Mouse (Mus musculus) bone marrow, adult 2 months (tissue): ENCODE measurements at regions not wholly inside any gene's neighbourhood (a gene's known extent, or its start where the extent isn't known, plus 50 kb on each side); places are given as distances from the start of the nearest gene placed in this dataset.

ENCODE experiments used
- H3K27ac ChIP-seq: fragments of 200-500 bp; 2 replicates; pipeline ENCODE4 v1.5.1; 2012; ENCODE audit warnings: low read depth, mild to moderate bottlenecking, control low read depth, inconsistent platforms, low read length; ENCODE audit not compliant: control insufficient read depth, poor library complexity, insufficient read depth
- H3K4me1 ChIP-seq: fragments of 200-500 bp; 2 replicates; pipeline ENCODE4 v1.6.1; 2011; ENCODE audit warnings: low read length; ENCODE audit not compliant: control insufficient read depth, insufficient read depth
- H3K4me3 ChIP-seq: fragments of 200-500 bp; replicated peaks from 2 replicates; pipeline ENCODE3; 2011; ENCODE audit warnings: mild to moderate bottlenecking, low read depth, low read length, control low read depth; ENCODE audit not compliant: control insufficient read depth
- CTCF ChIP-seq: fragments of 200-500 bp; IDR thresholded peaks from 2 replicates; pipeline ENCODE4 v1.5.1; 2011; ENCODE audit warnings: low read length, control low read depth; ENCODE audit not compliant: control insufficient read depth, insufficient read depth
- POLR2A ChIP-seq: fragments of 200-500 bp; IDR thresholded peaks from 2 replicates; pipeline ENCODE4 v1.6.1; 2011; ENCODE audit warnings: low read depth, mild to moderate bottlenecking, control low read depth, low read length, borderline replicate concordance; ENCODE audit not compliant: control insufficient read depth
- WGBS: fragments of 180-500 bp; shearing (Covaris S2); methylation state at CpG from one replicate; pipeline ENCODE4 v1.1.7; 2018; 5-methylcytosine and 5-hydroxymethylcytosine counted together

GRCm38 (mm10) chr1:88825215-88825614, 123.2 kb upstream of the Arl4c start:
- no peak for TF ChIP-seq CTCF
- no peak for TF ChIP-seq POLR2A
- WGBS: 80% methylated on average over 4 of the region's 4 CpGs
- H3K4me1 ChIP-seq: no peaks in the 10 kb centered on the region
- H3K4me3 ChIP-seq: no peak overlapping the region
- no peak overlapping the region for H3K27ac ChIP-seq

DNA sequence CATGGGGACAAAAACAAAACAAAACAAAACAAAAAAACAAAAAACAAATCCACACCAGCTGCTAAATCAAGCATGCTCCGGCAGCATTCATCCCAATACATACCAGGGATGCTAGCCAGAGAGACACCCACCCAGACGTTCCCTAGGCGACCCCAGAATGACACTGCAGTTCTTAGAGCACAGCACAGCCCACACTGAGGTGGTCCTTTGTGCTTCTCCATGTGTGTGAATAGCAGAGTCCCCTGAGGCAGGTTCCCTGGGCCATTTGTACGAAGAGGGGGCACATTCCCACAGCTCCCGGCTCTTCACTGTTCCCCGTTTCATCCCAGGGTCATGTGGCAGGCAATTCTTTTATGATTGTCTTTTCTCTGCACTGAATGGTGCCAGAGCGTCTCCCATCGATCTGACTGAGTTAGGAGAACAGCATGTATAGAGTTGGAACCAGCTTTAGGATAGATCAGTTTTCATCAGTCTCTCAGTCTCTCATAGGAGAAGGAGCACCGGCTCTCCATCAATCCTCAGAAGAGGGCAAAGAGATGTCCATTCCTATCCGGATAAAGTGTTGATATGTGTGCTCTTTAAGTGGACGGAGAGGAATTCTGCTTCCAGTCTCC, 136.7 kb upstream of the Arl4c start:
- H3K4me3 ChIP-seq: no peak overlapping the region
- no peak overlapping the region for H3K27ac ChIP-seq
- WGBS: 73% methylated on average over 11 of the region's 11 CpGs
- no peak for TF ChIP-seq CTCF
- no peak for TF ChIP-seq POLR2A
- no peaks in the 10 kb centered on the region for H3K4me1 ChIP-seq

DNA sequence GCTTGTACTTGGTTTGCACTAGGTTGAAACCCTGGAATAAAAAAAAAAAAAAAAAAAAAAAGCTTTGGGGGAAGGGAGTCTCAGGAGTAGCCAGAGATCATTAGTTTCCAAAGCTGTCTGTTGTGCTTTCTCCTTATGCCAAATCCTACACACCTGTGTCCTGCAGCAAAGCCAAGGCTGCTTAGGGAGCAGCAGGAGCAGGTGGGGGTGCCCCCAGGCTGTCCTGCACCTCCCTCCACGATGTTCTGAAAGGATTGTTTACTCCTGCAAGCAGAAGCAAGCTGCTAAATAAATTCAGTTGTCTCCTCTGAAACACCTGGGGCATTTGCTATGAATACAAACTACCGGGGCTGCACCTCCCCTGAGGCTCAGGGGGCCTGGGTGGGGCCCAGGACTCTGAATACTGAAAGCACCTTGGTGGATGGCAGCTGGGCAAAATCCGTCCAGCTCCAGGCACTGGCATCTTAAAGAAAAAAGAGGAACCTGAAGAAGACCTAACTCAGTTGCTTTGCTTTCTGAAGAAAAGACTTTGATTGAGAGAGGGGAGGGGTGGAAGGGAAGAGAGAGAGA, 137.5 kb upstream of the Arl4c start:
- TF ChIP-seq POLR2A: no peak
- TF ChIP-seq CTCF: no peak
- no peak overlapping the region for H3K27ac ChIP-seq
- no peaks in the 10 kb centered on the region for H3K4me1 ChIP-seq
- 14% methylated on average over 3 of the region's 3 CpGs for WGBS
- no peak overlapping the region for H3K4me3 ChIP-seq

DNA sequence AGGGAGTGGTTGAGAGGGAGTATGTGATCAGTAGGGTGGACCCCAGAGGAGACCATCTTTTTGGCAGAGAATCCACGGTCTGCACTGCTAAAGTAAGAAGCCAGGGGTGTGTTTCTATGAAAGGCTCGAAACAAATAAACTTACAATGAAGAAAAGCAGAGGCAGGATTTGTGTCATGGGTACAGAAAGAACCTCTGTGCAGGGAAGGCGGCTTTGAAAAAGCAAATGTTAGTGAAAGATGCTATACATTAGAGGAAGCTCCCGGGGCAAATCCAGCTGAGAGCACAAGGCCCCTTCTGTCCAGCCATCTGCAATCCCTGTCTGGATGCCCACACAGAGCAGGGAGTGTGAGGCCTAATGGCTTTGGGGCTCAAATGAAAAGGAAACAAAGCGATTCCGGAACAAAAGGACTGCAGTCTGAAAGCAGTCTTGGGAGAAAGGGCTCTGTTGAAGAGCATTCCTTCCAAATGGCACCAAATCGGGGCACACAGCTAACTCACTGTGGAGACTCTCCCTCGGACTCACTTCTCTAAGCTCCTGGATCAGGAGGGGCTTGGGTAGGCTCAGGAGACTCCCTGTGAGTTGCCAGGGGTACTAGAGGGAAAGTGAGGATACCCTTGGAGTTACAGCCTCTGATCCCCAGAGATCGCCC, 138.1 kb upstream of the Arl4c start:
- TF ChIP-seq POLR2A (no peak), CTCF (no peak)
- H3K27ac ChIP-seq: no peak overlapping the region
- H3K4me1 ChIP-seq: no peaks in the 10 kb centered on the region
- 66% methylated on average over 9 of the region's 9 CpGs for WGBS
- H3K4me3 ChIP-seq: no peak overlapping the region

DNA sequence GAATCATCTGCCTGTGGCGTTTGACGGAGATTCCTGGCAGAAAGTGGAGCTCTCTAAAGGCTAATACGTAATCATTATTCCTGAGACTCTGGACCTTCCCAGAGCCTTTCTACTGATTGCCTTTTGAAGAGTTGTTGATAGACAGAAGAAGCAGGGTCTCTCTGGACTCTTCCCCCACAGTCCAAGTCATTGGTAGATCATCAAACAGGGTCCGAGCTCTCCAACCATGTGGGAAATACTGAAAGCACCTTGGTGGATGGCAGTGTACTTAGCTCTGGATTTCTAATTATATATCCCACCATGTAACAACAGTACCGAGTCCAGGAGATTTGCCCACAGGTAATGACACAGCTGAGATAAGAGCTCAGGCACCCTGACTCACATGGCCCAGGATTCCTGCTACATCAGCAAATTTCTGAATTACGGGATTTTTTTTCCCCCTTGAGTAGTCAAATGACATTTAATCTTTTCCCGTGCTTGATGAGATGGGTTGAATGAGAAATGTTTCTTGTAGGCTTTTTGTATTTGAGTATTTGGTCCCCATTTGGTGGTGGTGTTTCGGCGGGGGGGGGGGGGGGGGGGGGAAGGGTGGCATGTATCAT, 139.1 kb upstream of the Arl4c start:
- TF ChIP-seq POLR2A (no peak), CTCF (no peak)
- WGBS: 79% methylated on average over 9 of the region's 9 CpGs
- Histone ChIP-seq H3K4me1 (no peaks in the 10 kb centered on the region), H3K4me3 (no peak overlapping the region), H3K27ac (no peak overlapping the region)

GRCm38 (mm10) chr1:88847333-88848091, 145.5 kb upstream of the Arl4c start:
- no peak for TF ChIP-seq POLR2A
- TF ChIP-seq CTCF: no peak
- H3K4me3 ChIP-seq: no peak overlapping the region
- 81% methylated on average over 16 of the region's 16 CpGs for WGBS
- no peak overlapping the region for H3K27ac ChIP-seq
- no peaks in the 10 kb centered on the region for H3K4me1 ChIP-seq

GRCm38 (mm10) chr1:88848246-88848645, 146.2 kb upstream of the Arl4c start:
- Histone ChIP-seq H3K4me1 (no peaks in the 10 kb centered on the region), H3K27ac (no peak overlapping the region), H3K4me3 (no peak overlapping the region)
- TF ChIP-seq POLR2A (no peak), CTCF (no peak)
- WGBS: 74% methylated on average over 8 of the region's 8 CpGs

- Histone ChIP-seq H3K4me1 (no peaks in the 10 kb centered on the region), H3K27ac (no peak overlapping the region), H3K4me3 (no peak overlapping the region)
- TF ChIP-seq POLR2A: no peak
- TF ChIP-seq CTCF: no peak
- WGBS: 73% methylated on average over 5 of the region's 5 CpGs
Observed at GRCm38 (mm10) chr1:88849421-88849820, 147.4 kb upstream of the Arl4c start.
